Mouse (Mus musculus): Measurements from ENCODE around the gene Gpr139.

The Gpr139 gene

GRCm38 (mm10) chr7:119184341-119185143 lies at the start of gene Gpr139:
Gene Gpr139, minus strand, starts transcription at chr7:119184603.
- no peak for DNase-seq

GRCm38 (mm10) chr7:119230971-119231370 lies 46.6 kb upstream of the Gpr139 start:
- DNase-seq = no peak

GRCm38 (mm10) chr7:119222706-119223105 lies 38.3 kb upstream of the Gpr139 start:
- no peak for DNase-seq

GRCm38 (mm10) chr7:119219121-119219520 lies 34.7 kb upstream of the Gpr139 start:
- no peak for DNase-seq

- DNase-seq = no peak
Measured at GRCm38 (mm10) chr7:119207251-119207650, 22.8 kb upstream of the Gpr139 start.

- DNase-seq = no peak
Measured at GRCm38 (mm10) chr7:119186374-119186773, 2.0 kb upstream of the Gpr139 start.

GRCm38 (mm10) chr7:119185181-119185940 lies 958 bp upstream of the Gpr139 start:
- DNase-seq = no peak

- no peak for DNase-seq
Measured at GRCm38 (mm10) chr7:119181053-119181452, 3.4 kb downstream of the Gpr139 start.

- no peak for DNase-seq
Measured at GRCm38 (mm10) chr7:119160015-119160414, 24.4 kb downstream of the Gpr139 start.

- no peak for DNase-seq
Measured at GRCm38 (mm10) chr7:119111771-119112170, 72.6 kb downstream of the Gpr139 start.

GRCm38 (mm10) chr7:119105878-119106277 lies 78.5 kb downstream of the Gpr139 start:
- DNase-seq = no peak

- DNase-seq = no peak
Measured at GRCm38 (mm10) chr7:119096583-119096982, 87.8 kb downstream of the Gpr139 start.

Measured in spleen, adult 18-20 months (tissue).